Mouse (Mus musculus) neutrophil, adult 65 days (primary cell): ENCODE measurements around the gene Lgalsl. TPM values are rescaled to one million over a fixed set of nuclear protein-coding genes. Genes with fewer than 3 reads are reported as not detected.

Source experiments
- total RNA-seq: library from RNA; stranded (reverse); gene quantifications from 2 replicates; pipeline ENCODE4 v1.2.4, GENCODE M21; 2023

Gene Lgalsl
- total RNA-seq, result 2.2 and 2.8 TPM in 2 replicates

GRCm38 (mm10) chr11:20830686-20831505, at the start of gene Lgalsl:
Gene Lgalsl, minus strand, starts transcription at chr11:20831056.

Other genes with a start within 250 kb of the Lgalsl start
- 49.8 and 60.1 TPM in 2 replicates for gene Aftph, start 89.5 kb downstream of the Lgalsl start, total RNA-seq